Mouse (Mus musculus): ENCODE measurements at regions not wholly inside any gene's neighbourhood (a gene's known extent, or its start where the extent isn't known, plus 50 kb on each side); places are given as distances from the start of the nearest gene placed in this dataset.

GRCm38 (mm10) chr9:46738056-46738455 is 260.5 kb upstream of the Gm4791 start:
- TF ChIP-seq POLR2A (IDR thresholded peaks at IDR 0.05; ENCODE audit: control insufficient read depth, extremely low read depth, insufficient read depth, low read length, poor library complexity) = no peak
- TF ChIP-seq CTCF (IDR thresholded peaks at IDR 0.05; ENCODE audit: borderline replicate concordance, control insufficient read depth, extremely low read depth, insufficient read depth, low read length, poor library complexity) = no peak

Measured in thymus, adult 2 months (tissue).